Mouse (Mus musculus): ENCODE results near the gene Tmem189. TPM values are rescaled to one million over a fixed set of nuclear protein-coding genes. Genes with fewer than 3 reads are reported as not detected.
"Not testable (repeated sequence)": the region's sequence is repeated elsewhere in the genome, so short reads cannot be mapped to it uniquely, and the experiment has no call there.

Gene Tmem189
- polyA plus RNA-seq, 1 experiment, result 88.8 TPM

- peaks cover 14% of the 10 kb centered on the region for H3K4me1 ChIP-seq (ENCODE audit: control insufficient read depth, insufficient read depth, low read length)
These were observed 66.7 kb downstream of the Tmem189 start for GRCm38 (mm10) chr2:167622965-167623364.

GRCm38 (mm10) chr2:167622352-167622751, 67.3 kb downstream of the Tmem189 start:
- Histone ChIP-seq H3K4me1 (ENCODE audit: control insufficient read depth, insufficient read depth, low read length) (peaks cover 12% of the 10 kb centered on the region), H3K27ac (ENCODE audit: insufficient read depth, low read length) (no peak overlapping the region), H3K4me3 (ENCODE audit: insufficient read depth, low read length) (no peak overlapping the region)
- no peak for TF ChIP-seq CTCF (IDR thresholded peaks at IDR 0.05; ENCODE audit: extremely low read depth, insufficient read depth, low read length)
- no peak for TF ChIP-seq POLR2A (IDR thresholded peaks at IDR 0.05; ENCODE audit: extremely low read depth, insufficient read depth, low read length)

More at GRCm38 (mm10) chr2:167622965-167623364, 66.7 kb downstream of the Tmem189 start:
- no peak for TF ChIP-seq POLR2A (IDR thresholded peaks at IDR 0.05; ENCODE audit: extremely low read depth, insufficient read depth, low read length)
- no peak for TF ChIP-seq CTCF (IDR thresholded peaks at IDR 0.05; ENCODE audit: extremely low read depth, insufficient read depth, low read length)
- Histone ChIP-seq H3K27ac (ENCODE audit: insufficient read depth, low read length) (no peak overlapping the region), H3K4me3 (ENCODE audit: insufficient read depth, low read length) (no peak overlapping the region)

GRCm38 (mm10) chr2:167621255-167622087, 68.2 kb downstream of the Tmem189 start:
- no peak overlapping the region for H3K4me3 ChIP-seq (ENCODE audit: insufficient read depth, low read length)
- peaks cover 11% of the 10 kb centered on the region for H3K4me1 ChIP-seq (ENCODE audit: control insufficient read depth, insufficient read depth, low read length)
- no peak overlapping the region for H3K27ac ChIP-seq (ENCODE audit: insufficient read depth, low read length)
- TF ChIP-seq CTCF (IDR thresholded peaks at IDR 0.05; ENCODE audit: extremely low read depth, insufficient read depth, low read length) (no peak), POLR2A (IDR thresholded peaks at IDR 0.05; ENCODE audit: extremely low read depth, insufficient read depth, low read length) (no peak)

GRCm38 (mm10) chr2:167617472-167617871, 72.2 kb downstream of the Tmem189 start:
- Histone ChIP-seq H3K27ac (ENCODE audit: insufficient read depth, low read length) (no peak overlapping the region), H3K4me3 (ENCODE audit: insufficient read depth, low read length) (no peak overlapping the region), H3K4me1 (ENCODE audit: control insufficient read depth, insufficient read depth, low read length) (peaks cover 5% of the 10 kb centered on the region)
- no peak for TF ChIP-seq CTCF (IDR thresholded peaks at IDR 0.05; ENCODE audit: extremely low read depth, insufficient read depth, low read length)
- TF ChIP-seq POLR2A (IDR thresholded peaks at IDR 0.05; ENCODE audit: extremely low read depth, insufficient read depth, low read length), result no peak

GRCm38 (mm10) chr2:167617034-167617433, 72.6 kb downstream of the Tmem189 start:
- no peak for TF ChIP-seq POLR2A (IDR thresholded peaks at IDR 0.05; ENCODE audit: extremely low read depth, insufficient read depth, low read length)
- no peak for TF ChIP-seq CTCF (IDR thresholded peaks at IDR 0.05; ENCODE audit: extremely low read depth, insufficient read depth, low read length)

GRCm38 (mm10) chr2:167613335-167613734, 76.3 kb downstream of the Tmem189 start:
- not testable (repeated sequence) for H3K4me3 ChIP-seq (ENCODE audit: insufficient read depth, low read length)

More at GRCm38 (mm10) chr2:167617034-167617433, 72.6 kb downstream of the Tmem189 start:
- Histone ChIP-seq H3K27ac (ENCODE audit: insufficient read depth, low read length) (no peak overlapping the region), H3K4me3 (ENCODE audit: insufficient read depth, low read length) (no peak overlapping the region), H3K4me1 (ENCODE audit: control insufficient read depth, insufficient read depth, low read length) (0 out of 2 replicates have a peak, but pooled peaks cover 1% of the 10 kb centered on the region)

GRCm38 (mm10) chr2:167612122-167612521, 77.5 kb downstream of the Tmem189 start:
- TF ChIP-seq POLR2A (IDR thresholded peaks at IDR 0.05; ENCODE audit: extremely low read depth, insufficient read depth, low read length) (no peak), CTCF (IDR thresholded peaks at IDR 0.05; ENCODE audit: extremely low read depth, insufficient read depth, low read length) (no peak)

More at GRCm38 (mm10) chr2:167613335-167613734, 76.3 kb downstream of the Tmem189 start:
- not testable (repeated sequence) for H3K4me1 ChIP-seq (ENCODE audit: control insufficient read depth, insufficient read depth, low read length); H3K27ac ChIP-seq (ENCODE audit: insufficient read depth, low read length)

GRCm38 (mm10) chr2:167611287-167611686, 78.3 kb downstream of the Tmem189 start:
- no peaks in the 10 kb centered on the region for H3K4me1 ChIP-seq (ENCODE audit: control insufficient read depth, insufficient read depth, low read length)
- TF ChIP-seq POLR2A (IDR thresholded peaks at IDR 0.05; ENCODE audit: extremely low read depth, insufficient read depth, low read length) (no peak), CTCF (IDR thresholded peaks at IDR 0.05; ENCODE audit: extremely low read depth, insufficient read depth, low read length) (0 out of 2 replicates have a peak, but pooled peaks have one; percentile 22)
- H3K27ac ChIP-seq (ENCODE audit: insufficient read depth, low read length), result no peak overlapping the region
- no peak overlapping the region for H3K4me3 ChIP-seq (ENCODE audit: insufficient read depth, low read length)

More at GRCm38 (mm10) chr2:167612122-167612521, 77.5 kb downstream of the Tmem189 start:
- Histone ChIP-seq H3K4me1 (ENCODE audit: control insufficient read depth, insufficient read depth, low read length) (no peaks in the 10 kb centered on the region), H3K4me3 (ENCODE audit: insufficient read depth, low read length) (no peak overlapping the region), H3K27ac (ENCODE audit: insufficient read depth, low read length) (no peak overlapping the region)

GRCm38 (mm10) chr2:167606745-167607123, 82.9 kb downstream of the Tmem189 start:
- Histone ChIP-seq H3K4me1 (ENCODE audit: control insufficient read depth, insufficient read depth, low read length) (no peaks in the 10 kb centered on the region), H3K27ac (ENCODE audit: insufficient read depth, low read length) (no peak overlapping the region), H3K4me3 (ENCODE audit: insufficient read depth, low read length) (no peak overlapping the region)
- no peak for TF ChIP-seq POLR2A (IDR thresholded peaks at IDR 0.05; ENCODE audit: extremely low read depth, insufficient read depth, low read length)
- no peak for TF ChIP-seq CTCF (IDR thresholded peaks at IDR 0.05; ENCODE audit: extremely low read depth, insufficient read depth, low read length)
